Mouse (Mus musculus) cerebellum, adult 2 months (tissue): ENCODE measurements around the gene Sirt4. TPM values are rescaled to one million over a fixed set of nuclear protein-coding genes. Genes with fewer than 3 reads are reported as not detected.
A peak's percentile ranks its signal among the peaks of the same experiment; 100 is the strongest.

Source experiments
- DNase-seq, 2 experiments: peaks; one replicate each; pipeline ENCODE4 v3.0.0; 2021
- H3K27ac ChIP-seq: fragments of 200-500 bp; 2 replicates; pipeline ENCODE4 v1.5.1; 2012; ENCODE audit warnings: low read length, control low read depth, inconsistent platforms; ENCODE audit not compliant: insufficient read depth
- H3K27me3 ChIP-seq: fragments of 200-500 bp; 2 replicates; pipeline ENCODE4 v1.6.1; 2012; ENCODE audit warnings: inconsistent platforms, mild to moderate bottlenecking, low read length, moderate library complexity; ENCODE audit not compliant: control insufficient read depth, insufficient read depth
- H3K4me1 ChIP-seq: fragments of 200-500 bp; 2 replicates; pipeline ENCODE4 v1.6.1; 2011; ENCODE audit warnings: low read length; ENCODE audit not compliant: control insufficient read depth, insufficient read depth
- H3K4me3 ChIP-seq: fragments of 200-500 bp; replicated peaks from 2 replicates; pipeline ENCODE3; 2011; ENCODE audit warnings: mild to moderate bottlenecking, low read depth, low read length, control low read depth; ENCODE audit not compliant: insufficient read depth
- CTCF ChIP-seq: fragments of 200-500 bp; IDR thresholded peaks from 2 replicates; pipeline ENCODE4 v1.5.1; 2011; ENCODE audit warnings: low read depth, mild to moderate bottlenecking, control low read depth, low read length, moderate library complexity, borderline replicate concordance; ENCODE audit not compliant: insufficient read depth
- POLR2A ChIP-seq: fragments of 200-500 bp; IDR thresholded peaks from 2 replicates; pipeline ENCODE4 v1.6.1; 2011; ENCODE audit warnings: low read length, control low read depth, borderline replicate concordance; ENCODE audit not compliant: insufficient read depth
- WGBS: fragments of 180-500 bp; shearing (Covaris S2); methylation state at CpG from one replicate; pipeline ENCODE4 v1.1.7; 2018; 5-methylcytosine and 5-hydroxymethylcytosine counted together
- polyA plus RNA-seq: library from polyadenylated mRNA; depleted of rRNA; stranded (reverse); fragments of >200 nt; gene quantifications from 2 replicates; pipeline ENCODE4 v1.2.3, GENCODE M21; 2012

The Sirt4 gene
- polyA plus RNA-seq, 1 experiment: 114 TPM

DNA sequence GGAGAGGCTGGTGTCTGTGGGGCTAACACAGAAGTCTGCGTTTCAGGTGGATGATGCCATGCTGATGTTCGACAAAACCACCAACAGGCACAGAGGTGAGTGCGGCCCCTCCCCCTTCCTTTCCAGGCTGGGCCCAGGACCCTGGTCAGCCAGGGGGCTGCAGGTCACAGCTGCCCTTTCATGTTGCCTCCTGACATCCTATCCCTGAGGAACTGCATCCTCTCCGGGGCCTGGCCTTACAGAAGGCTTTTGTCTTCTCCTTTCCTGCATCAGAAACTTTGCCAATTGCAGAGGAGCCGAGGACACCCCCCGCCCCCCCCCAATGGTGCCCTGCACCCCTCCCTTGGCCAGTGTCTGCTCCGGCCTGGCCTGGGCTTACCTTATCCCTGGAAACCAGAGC is 45.9 kb downstream of the Sirt4 start:
- 39% methylated on average over 7 of the region's 7 CpGs for WGBS
- H3K27me3 ChIP-seq: no peaks in the 10 kb centered on the region
- H3K4me3 ChIP-seq: no peak overlapping the region
- H3K4me1 ChIP-seq: peaks cover 19% of the 10 kb centered on the region
- no peak for DNase-seq
- H3K27ac ChIP-seq: no peak overlapping the region
- TF ChIP-seq POLR2A (no peak), CTCF (no peak)

DNA sequence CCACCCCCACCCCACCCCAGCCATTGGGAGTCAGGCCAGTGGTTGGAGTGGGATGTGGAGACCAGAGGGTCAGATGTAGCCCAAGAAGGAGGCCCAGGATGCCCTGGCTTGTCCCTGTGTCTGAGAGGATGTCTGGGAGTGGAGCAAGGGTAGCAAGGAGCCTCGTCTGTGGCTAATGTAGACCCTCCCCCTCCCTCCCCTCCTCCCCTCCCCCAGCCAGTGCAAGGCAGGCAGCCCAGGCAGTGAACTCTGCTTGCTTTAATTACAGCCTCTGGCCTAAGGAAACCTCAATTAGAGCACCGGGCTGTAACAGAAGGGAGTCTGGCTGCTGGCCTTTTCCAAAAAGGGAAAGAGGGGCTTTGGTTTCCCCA is 46.6 kb downstream of the Sirt4 start:
- WGBS: 65% methylated on average over 2 of the region's 2 CpGs
- H3K4me1 ChIP-seq: peaks cover 19% of the 10 kb centered on the region
- TF ChIP-seq CTCF: no peak
- no peak for TF ChIP-seq POLR2A
- H3K4me3 ChIP-seq: no peak overlapping the region
- no peak overlapping the region for H3K27ac ChIP-seq
- H3K27me3 ChIP-seq: no peaks in the 10 kb centered on the region
- no peak for DNase-seq

DNA sequence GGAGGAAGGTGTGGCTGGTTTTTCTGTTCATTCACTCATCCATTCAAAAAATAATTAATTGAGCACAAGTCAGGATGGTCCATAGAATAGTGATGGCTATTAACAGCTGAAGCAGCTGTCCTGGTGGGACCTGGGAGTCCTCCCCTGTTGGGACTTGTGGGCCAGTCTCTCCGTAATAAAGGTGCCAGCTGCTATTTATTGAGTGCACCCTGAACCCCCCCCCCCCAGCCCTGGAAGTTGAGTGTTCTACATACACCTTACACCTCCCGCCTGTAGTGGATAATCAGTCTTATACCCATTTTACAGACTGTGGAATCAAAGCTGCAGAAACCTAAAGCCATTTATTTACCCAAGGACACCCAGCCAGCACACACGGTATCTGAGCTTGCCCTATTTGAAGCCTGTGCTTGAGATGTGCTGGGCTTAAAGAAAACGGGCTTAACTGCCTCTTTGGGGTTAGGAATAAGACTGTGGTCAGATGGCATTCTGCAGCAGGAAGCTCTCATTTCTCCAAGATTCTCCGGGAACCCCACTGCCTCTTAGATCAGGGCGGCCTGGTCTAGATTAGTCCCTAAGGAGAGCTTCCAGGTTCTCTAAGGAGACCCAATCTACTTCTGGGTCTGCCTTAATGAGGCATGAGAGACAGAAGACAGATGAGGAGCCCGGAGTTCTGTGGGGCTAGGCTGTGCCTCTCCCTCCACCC is 47.1 kb downstream of the Sirt4 start:
- H3K27me3 ChIP-seq: no peaks in the 10 kb centered on the region
- H3K4me1 ChIP-seq: peaks cover 19% of the 10 kb centered on the region
- no peak overlapping the region for H3K4me3 ChIP-seq
- DNase-seq: no peak
- H3K27ac ChIP-seq: peak overlapping the region; percentile 12; the same call in 1 of the 2 replicates
- WGBS: 64% methylated on average over 7 of the region's 7 CpGs
- TF ChIP-seq CTCF: no peak
- TF ChIP-seq POLR2A: no peak

DNA sequence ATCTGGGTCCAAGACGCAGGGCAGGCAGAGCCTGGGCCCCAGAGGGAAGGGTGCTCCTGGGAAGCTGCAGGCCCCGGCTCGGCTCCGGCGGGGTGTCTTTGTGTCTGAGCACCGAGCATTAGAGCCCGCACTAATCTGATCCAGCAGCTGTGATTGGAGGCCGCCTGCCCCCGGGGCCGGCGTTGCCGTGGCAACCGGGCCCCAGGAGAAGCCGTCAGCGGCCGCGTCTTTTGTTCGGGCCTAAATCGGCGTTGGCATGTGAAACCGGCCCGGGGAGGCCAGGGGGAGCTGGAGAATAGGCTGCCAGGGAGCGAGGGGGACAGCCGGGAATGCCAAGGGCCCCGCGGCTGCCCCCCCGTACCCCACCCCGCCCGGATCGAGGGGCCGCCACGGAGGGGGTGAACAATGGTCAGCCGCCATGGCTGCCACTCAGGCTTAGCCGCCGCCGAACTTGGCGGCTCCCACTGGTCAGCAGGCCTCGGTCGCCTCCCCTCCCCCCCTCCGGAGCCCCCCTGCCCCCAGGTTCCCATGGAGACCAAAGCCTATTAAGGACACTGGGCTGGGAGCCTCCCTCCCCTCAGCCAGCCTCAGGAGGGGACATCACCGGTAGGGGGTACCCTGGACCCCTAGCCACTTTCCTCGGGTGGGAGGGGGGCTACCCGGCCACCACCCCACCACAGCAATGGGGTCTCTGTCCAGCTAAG is 48.0 kb downstream of the Sirt4 start:
- TF ChIP-seq CTCF: no peak
- TF ChIP-seq POLR2A: 0 out of 2 replicates have a peak, but pooled peaks have one; percentile 23
- H3K27me3 ChIP-seq: no peaks in the 10 kb centered on the region
- peak; percentile 80 to 86 for DNase-seq
- peaks cover 19% of the 10 kb centered on the region for H3K4me1 ChIP-seq
- peak overlapping the region; percentile 51 for H3K4me3 ChIP-seq
- peak overlapping the region; percentile 23 for H3K27ac ChIP-seq
- WGBS: 1% methylated on average over 43 of the region's 43 CpGs

DNA sequence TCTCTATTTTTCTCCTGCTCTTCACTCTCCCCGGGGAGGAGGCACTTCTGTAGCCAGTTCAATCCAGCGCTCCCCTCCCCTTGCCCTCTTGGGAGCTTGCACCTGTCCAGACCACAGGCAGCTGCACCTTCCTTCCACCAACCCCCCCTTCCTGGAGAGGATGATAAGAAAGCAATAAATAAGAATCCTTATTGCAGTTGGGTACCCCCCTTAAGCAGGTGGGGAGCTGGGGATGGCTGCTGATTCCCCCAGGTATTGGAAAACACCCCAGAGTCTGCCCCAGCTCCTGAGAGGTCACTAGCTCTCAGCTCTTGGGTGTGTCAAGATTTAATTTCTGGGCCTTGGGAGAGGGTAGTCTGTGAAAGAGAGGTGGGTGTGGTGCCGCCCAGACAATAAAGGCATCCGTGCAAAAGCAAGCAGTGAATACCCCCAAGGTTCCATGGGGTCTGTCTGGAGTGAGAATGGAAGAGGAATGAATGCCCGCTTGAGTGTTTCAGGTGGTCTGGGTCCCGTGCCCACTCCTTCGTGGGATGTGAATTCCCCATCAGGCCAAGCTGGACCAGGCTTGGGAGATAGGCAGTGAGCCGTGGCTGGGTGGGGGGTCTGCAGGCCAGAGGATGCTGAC is 48.7 kb downstream of the Sirt4 start:
- no peak for DNase-seq
- 35% methylated on average over 8 of the region's 8 CpGs for WGBS
- peak overlapping the region; percentile 23 for H3K27ac ChIP-seq
- TF ChIP-seq POLR2A (no peak), CTCF (no peak)
- peak overlapping the region; percentile 51 for H3K4me3 ChIP-seq
- H3K4me1 ChIP-seq: peaks cover 19% of the 10 kb centered on the region
- H3K27me3 ChIP-seq: no peaks in the 10 kb centered on the region

DNA sequence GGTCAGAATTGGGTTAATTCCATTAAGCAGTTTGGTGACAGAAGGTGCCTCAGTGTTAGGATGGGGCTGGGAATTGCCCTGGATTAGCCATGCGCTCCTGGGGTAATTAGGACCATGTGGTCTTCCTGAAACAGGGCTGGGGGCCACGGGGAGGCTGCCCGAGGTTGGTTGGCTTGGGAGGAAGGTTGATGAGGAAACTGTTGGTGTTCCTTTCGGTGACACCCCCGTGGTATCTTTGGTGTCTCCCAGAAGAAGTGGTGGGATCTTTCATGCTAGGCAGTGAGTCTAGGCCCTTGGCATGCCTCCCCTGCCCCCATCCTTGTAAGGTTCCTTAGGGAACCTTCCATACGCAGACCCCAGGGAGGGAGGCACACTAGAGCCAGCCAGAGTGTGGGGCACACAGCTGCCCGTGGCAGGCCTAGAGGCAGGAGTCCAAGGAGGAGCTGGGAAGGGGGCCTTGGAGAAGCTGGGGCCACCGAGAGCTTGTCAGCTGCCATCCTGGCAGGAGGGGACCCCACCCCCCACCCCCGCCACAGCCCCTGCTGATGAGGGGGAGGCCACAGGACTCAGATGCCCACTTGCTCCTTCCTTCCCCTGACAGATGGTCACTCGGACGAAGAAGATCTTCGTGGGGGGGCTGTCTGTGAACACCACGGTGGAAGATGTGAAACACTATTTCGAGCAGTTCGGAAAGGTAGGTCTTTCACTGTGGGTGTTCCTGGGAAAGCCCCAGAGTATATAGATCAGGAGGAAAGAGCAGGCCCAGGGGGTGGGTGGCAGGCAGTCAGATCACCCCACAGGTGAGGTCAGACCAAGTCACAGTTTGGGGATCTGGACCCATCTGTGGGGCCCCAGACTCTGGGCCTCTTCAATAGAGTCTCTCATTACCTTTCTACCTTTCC is 49.4 kb downstream of the Sirt4 start:
- no peak overlapping the region for H3K4me3 ChIP-seq
- H3K27ac ChIP-seq: no peak overlapping the region
- TF ChIP-seq POLR2A (no peak), CTCF (no peak)
- no peaks in the 10 kb centered on the region for H3K27me3 ChIP-seq
- H3K4me1 ChIP-seq: peaks cover 19% of the 10 kb centered on the region
- DNase-seq: no peak
- 34% methylated on average over 15 of the region's 15 CpGs for WGBS

DNA sequence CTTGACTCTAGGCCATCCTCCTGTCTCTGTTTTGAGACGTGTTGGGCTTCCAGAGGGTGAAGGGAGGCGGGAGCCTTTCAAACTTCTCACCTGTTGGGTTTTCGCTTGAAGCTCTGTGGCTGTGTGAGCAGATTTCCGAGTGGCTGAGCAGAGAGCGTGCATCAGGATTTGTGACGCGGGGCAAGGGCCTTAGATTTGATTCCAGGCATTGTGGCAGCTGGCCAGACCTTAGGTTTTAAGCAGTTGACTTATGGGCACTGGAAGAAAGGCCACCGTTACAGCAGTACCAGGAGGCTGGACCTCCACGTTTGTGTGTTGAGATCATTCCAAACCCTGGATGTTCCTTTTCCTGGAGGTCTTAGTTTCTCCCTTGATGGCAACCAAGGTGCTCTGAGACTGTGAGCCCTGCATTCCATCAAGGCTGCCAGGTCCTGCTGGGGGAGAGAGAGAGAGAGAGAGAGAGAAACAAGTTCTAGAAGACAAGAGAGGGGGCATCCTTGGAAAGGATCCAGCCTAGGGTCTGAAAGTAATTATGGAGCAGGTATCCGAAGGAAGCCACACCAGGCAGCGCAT is 50.2 kb downstream of the Sirt4 start:
- Histone ChIP-seq H3K27ac (no peak overlapping the region), H3K4me3 (no peak overlapping the region), H3K4me1 (peaks cover 19% of the 10 kb centered on the region), H3K27me3 (no peaks in the 10 kb centered on the region)
- DNase-seq: no peak
- WGBS: 65% methylated on average over 11 of the region's 11 CpGs
- TF ChIP-seq CTCF (no peak), POLR2A (no peak)
